Mouse (Mus musculus): Measurements from ENCODE around the gene Tssk3. TPM values are rescaled to one million over a fixed set of nuclear protein-coding genes. Genes with fewer than 3 reads are reported as not detected.
A peak's percentile ranks its signal among the peaks of the same experiment; 100 is the strongest.

Tssk3 gene
- total and polyA plus RNA-seq, 2 experiments from 2014 or later: 0.24 to 0.98 TPM

DNA sequence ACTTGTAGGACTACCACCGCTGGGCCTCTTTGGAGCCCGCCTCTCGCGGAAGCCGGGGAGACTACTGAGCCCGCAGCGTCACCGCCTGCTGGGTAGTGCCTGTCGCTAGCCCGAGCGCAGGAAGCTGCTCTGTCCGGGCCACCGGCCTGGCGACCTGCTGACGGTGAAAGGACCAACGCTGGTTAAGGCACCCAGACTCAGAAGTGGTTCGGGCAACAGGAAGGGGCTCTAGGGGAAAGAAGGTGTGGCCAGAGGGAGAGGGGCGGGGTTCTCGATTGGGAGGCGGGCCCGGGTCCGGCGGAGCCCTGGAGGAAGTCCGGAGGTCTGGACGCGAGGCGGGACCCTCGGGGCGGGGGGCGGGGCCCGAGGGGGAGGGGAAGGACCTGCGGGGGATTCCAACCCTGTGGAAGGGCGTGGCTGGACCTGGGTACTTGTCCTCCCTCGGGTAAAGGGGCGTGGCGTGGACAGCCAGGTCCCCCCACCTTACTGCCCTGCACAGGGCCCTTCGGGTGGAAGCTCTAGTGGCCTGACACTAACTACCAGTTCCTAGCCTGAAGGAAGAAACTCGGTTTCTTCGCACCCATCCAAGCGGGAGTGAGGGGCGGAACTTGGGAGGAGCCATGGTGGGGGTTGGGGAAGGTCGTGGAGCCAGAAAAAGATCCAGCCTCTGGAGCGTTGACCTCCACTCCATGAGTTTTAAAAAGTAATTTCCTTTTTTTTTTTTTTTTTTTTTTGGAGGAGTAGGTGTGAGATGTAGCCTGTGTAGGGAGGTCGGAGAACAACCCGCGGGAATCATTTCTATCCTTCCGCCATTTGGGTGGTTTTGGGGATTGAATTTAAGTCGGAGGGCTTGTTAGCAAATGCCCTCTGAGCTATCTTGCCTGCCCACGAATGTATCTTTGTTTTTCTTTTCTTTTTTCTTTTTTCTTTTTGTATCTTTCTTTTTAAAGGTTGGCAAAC lies 10.1 kb upstream of the Tssk3 start:
- Histone ChIP-seq H3K36me3 (ENCODE audit: insufficient read depth) (no peaks in the 10 kb centered on the region), H3K9ac (peak overlapping the region; percentile 60), H3K4me2 (ENCODE audit: low read depth) (peak overlapping the region; percentile 78), H3K4me3 (ENCODE audit: low read depth, low read length) (peak overlapping the region; percentile 49), H3K27me3 (ENCODE audit: insufficient read depth, low read length) (no peaks in the 10 kb centered on the region), H3K4me1 (ENCODE audit: insufficient read depth) (peaks cover 13% of the 10 kb centered on the region), H3K27ac (ENCODE audit: low read depth, low read length) (peak overlapping the region; percentile 67), H3K9me3 (ENCODE audit: low read length) (no peaks in the 10 kb centered on the region)
- ATAC-seq (peak; percentile 50), DNase-seq (peak; percentile 68)
- WGBS: 3% methylated on average over 49 of the region's 49 CpGs
- TF ChIP-seq CTCF (IDR thresholded peaks at IDR 0.05; ENCODE audit: low read depth): 0 out of 2 replicates have a peak, but pooled peaks have one; percentile 9

- no peak for TF ChIP-seq CTCF (IDR thresholded peaks at IDR 0.05; ENCODE audit: low read depth)
- WGBS: 73% methylated on average over 8 of the region's 8 CpGs
- 0 out of 2 replicates have a peak overlapping the region, but pooled peaks have one; percentile 67 for H3K27ac ChIP-seq (ENCODE audit: low read depth, low read length)
Observed at GRCm38 (mm10) chr4:129500017-129500416, 9.2 kb upstream of the Tssk3 start.

GRCm38 (mm10) chr4:129498941-129499340 lies 8.1 kb upstream of the Tssk3 start:
- H3K9me3 ChIP-seq (ENCODE audit: low read length): no peaks in the 10 kb centered on the region
- H3K27me3 ChIP-seq (ENCODE audit: insufficient read depth, low read length): no peaks in the 10 kb centered on the region
- H3K4me3 ChIP-seq (ENCODE audit: low read depth, low read length): no peak overlapping the region
- peaks cover 19% of the 10 kb centered on the region for H3K4me1 ChIP-seq (ENCODE audit: insufficient read depth)
- H3K36me3 ChIP-seq (ENCODE audit: insufficient read depth): no peaks in the 10 kb centered on the region
- H3K4me2 ChIP-seq (ENCODE audit: low read depth): no peak overlapping the region
- DNase-seq (no peak), ATAC-seq (no peak)
- no peak overlapping the region for H3K9ac ChIP-seq
- no peak for TF ChIP-seq CTCF (IDR thresholded peaks at IDR 0.05; ENCODE audit: low read depth)
- WGBS: 72% methylated on average over 3 of the region's 3 CpGs
- H3K27ac ChIP-seq (ENCODE audit: low read depth, low read length): no peak overlapping the region

More at GRCm38 (mm10) chr4:129500017-129500416, 9.2 kb upstream of the Tssk3 start:
- H3K4me2 ChIP-seq (ENCODE audit: low read depth): peak overlapping the region; percentile 78
- no peak overlapping the region for H3K9ac ChIP-seq
- peak overlapping the region; percentile 49; the same call in 1 of the 2 replicates for H3K4me3 ChIP-seq (ENCODE audit: low read depth, low read length)
- H3K27me3 ChIP-seq (ENCODE audit: insufficient read depth, low read length): no peaks in the 10 kb centered on the region
- peaks cover 19% of the 10 kb centered on the region for H3K4me1 ChIP-seq (ENCODE audit: insufficient read depth)
- no peaks in the 10 kb centered on the region for H3K9me3 ChIP-seq (ENCODE audit: low read length)
- DNase-seq: no peak
- no peaks in the 10 kb centered on the region for H3K36me3 ChIP-seq (ENCODE audit: insufficient read depth)
- ATAC-seq: no peak

GRCm38 (mm10) chr4:129496631-129497030 lies 5.8 kb upstream of the Tssk3 start:
- ATAC-seq (peak; percentile 21), DNase-seq (no peak)
- Histone ChIP-seq H3K36me3 (ENCODE audit: insufficient read depth) (no peaks in the 10 kb centered on the region), H3K4me1 (ENCODE audit: insufficient read depth) (peaks cover 19% of the 10 kb centered on the region), H3K4me3 (ENCODE audit: low read depth, low read length) (peak overlapping the region; percentile 17; the same call in 1 of the 2 replicates), H3K9ac (peak overlapping the region; percentile 48), H3K27ac (ENCODE audit: low read depth, low read length) (peak overlapping the region; percentile 83), H3K27me3 (ENCODE audit: insufficient read depth, low read length) (no peaks in the 10 kb centered on the region), H3K9me3 (ENCODE audit: low read length) (no peaks in the 10 kb centered on the region), H3K4me2 (ENCODE audit: low read depth) (peak overlapping the region; percentile 43)
- TF ChIP-seq CTCF (IDR thresholded peaks at IDR 0.05; ENCODE audit: low read depth): no peak
- 36% methylated on average over 6 of the region's 6 CpGs for WGBS

GRCm38 (mm10) chr4:129495672-129496562 lies 5.1 kb upstream of the Tssk3 start:
- DNase-seq: peak; percentile 93
- no peaks in the 10 kb centered on the region for H3K36me3 ChIP-seq (ENCODE audit: insufficient read depth)
- H3K27ac ChIP-seq (ENCODE audit: low read depth, low read length): peak overlapping the region; percentile 83
- H3K9me3 ChIP-seq (ENCODE audit: low read length): no peaks in the 10 kb centered on the region
- peak overlapping the region; percentile 17; the same call in 1 of the 2 replicates for H3K4me3 ChIP-seq (ENCODE audit: low read depth, low read length)
- ATAC-seq: peak; percentile 85
- peak; percentile 48; the same call in 1 of the 2 replicates for TF ChIP-seq CTCF (IDR thresholded peaks at IDR 0.05; ENCODE audit: low read depth)
- H3K4me1 ChIP-seq (ENCODE audit: insufficient read depth): peaks cover 19% of the 10 kb centered on the region
- peak overlapping the region; percentile 48 for H3K9ac ChIP-seq
- H3K27me3 ChIP-seq (ENCODE audit: insufficient read depth, low read length): no peaks in the 10 kb centered on the region
- 11% methylated on average over 16 of the region's 16 CpGs for WGBS
- H3K4me2 ChIP-seq (ENCODE audit: low read depth): peak overlapping the region; percentile 43

DNA sequence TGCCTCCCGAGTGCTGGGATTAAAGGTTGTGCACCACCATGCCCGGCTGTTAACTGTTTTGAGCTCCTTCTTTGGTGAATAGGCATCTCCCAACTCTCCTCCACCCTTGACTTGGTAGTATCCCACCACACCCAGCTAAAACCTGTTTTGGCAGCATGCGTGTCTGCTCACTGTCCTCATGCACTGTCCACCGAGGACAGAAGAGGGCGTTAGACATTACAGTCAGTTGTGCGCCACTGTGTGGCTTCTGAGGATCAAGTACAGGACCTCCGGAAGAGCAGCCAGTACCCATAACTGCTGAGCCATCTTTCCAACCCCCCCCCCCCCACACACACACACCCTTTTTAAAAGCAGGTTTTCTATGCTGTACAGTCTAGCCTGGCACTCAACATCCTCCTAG lies 3.9 kb upstream of the Tssk3 start:
- ATAC-seq (no peak), DNase-seq (no peak)
- Histone ChIP-seq H3K27ac (ENCODE audit: low read depth, low read length) (no peak overlapping the region), H3K4me1 (ENCODE audit: insufficient read depth) (peaks cover 19% of the 10 kb centered on the region), H3K36me3 (ENCODE audit: insufficient read depth) (no peaks in the 10 kb centered on the region), H3K4me3 (ENCODE audit: low read depth, low read length) (no peak overlapping the region), H3K9ac (no peak overlapping the region), H3K9me3 (ENCODE audit: low read length) (no peaks in the 10 kb centered on the region), H3K4me2 (ENCODE audit: low read depth) (no peak overlapping the region), H3K27me3 (ENCODE audit: insufficient read depth, low read length) (no peaks in the 10 kb centered on the region)
- 77% methylated on average over 7 of the region's 7 CpGs for WGBS
- TF ChIP-seq CTCF (IDR thresholded peaks at IDR 0.05; ENCODE audit: low read depth): peak; percentile 34
